8 mouse cellular contexts compared by ENCODE assay signal in genomic region chr11:70229260-70230010, GRCm38 (mm10). TPM values are rescaled to one million over a fixed set of nuclear protein-coding genes. Genes with fewer than 3 reads are reported as not detected.
DNase-seq lines count a peak whose midpoint lies in the region; ATAC-seq and TF ChIP-seq lines count a peak whose summit lies in the region.

Gene Bcl6b (minus strand): TSS chr11:70229798.

- H3K9me3 ChIP-seq in forebrain, postnatal 0 days (ENCODE audit: low read length), result no peaks in the 10 kb centered on the region
- H3K9me3 ChIP-seq in intestine, embryonic 15.5 days, result no peaks in the 10 kb centered on the region
- no peaks in the 10 kb centered on the region for H3K9me3 ChIP-seq in midbrain, embryonic 11.5 days (ENCODE audit: control insufficient read depth, low read length)

- peak within 1 kb of the TSS; percentile 30 for H3K4me3 ChIP-seq in forebrain, postnatal 0 days (ENCODE audit: low read depth, low read length)
- H3K4me3 ChIP-seq in intestine, embryonic 15.5 days (replicated peaks), result peak within 1 kb of the TSS; percentile 30
- H3K4me3 ChIP-seq in midbrain, embryonic 11.5 days (ENCODE audit: low read depth, low read length), result peak within 1 kb of the TSS; percentile 19

- peaks cover 3% of the 10 kb centered on the region; the same call in 1 of the 2 replicates for H3K36me3 ChIP-seq in forebrain, postnatal 0 days (ENCODE audit: insufficient read depth)
- H3K36me3 ChIP-seq in intestine, embryonic 15.5 days, result no peaks in the 10 kb centered on the region
- H3K36me3 ChIP-seq in midbrain, embryonic 11.5 days (ENCODE audit: control insufficient read depth, insufficient read depth, low read length), result no peaks in the 10 kb centered on the region

- H3K9ac ChIP-seq in forebrain, postnatal 0 days, result no peak within 1 kb of the TSS
- H3K9ac ChIP-seq in intestine, embryonic 15.5 days, result peak within 1 kb of the TSS; percentile 34
- peak within 1 kb of the TSS; percentile 43; the same call in 1 of the 2 replicates for H3K9ac ChIP-seq in midbrain, embryonic 11.5 days (ENCODE audit: low read length)

- peaks cover 3% of the 10 kb centered on the region for H3K4me1 ChIP-seq in forebrain, postnatal 0 days (ENCODE audit: insufficient read depth)
- peaks cover 35% of the 10 kb centered on the region for H3K4me1 ChIP-seq in intestine, embryonic 15.5 days (replicated peaks)
- H3K4me1 ChIP-seq in midbrain, embryonic 11.5 days (ENCODE audit: control insufficient read depth, insufficient read depth, low read length), result peaks cover 5% of the 10 kb centered on the region; the same call in 1 of the 2 replicates

- TF ChIP-seq CTCF in forebrain, postnatal 0 days (IDR thresholded peaks at IDR 0.05; ENCODE audit: low read depth), result no peak

- WGBS in forebrain, postnatal 0 days, result 4% methylated on average over 39 of the region's 39 CpGs
- WGBS in intestine, embryonic 15.5 days, result 2% methylated on average over 39 of the region's 39 CpGs
- WGBS in midbrain, embryonic 11.5 days, result 2% methylated on average over 39 of the region's 39 CpGs

- H3K27ac ChIP-seq in forebrain, postnatal 0 days (ENCODE audit: low read depth, low read length), result peak within 1 kb of the TSS; percentile 1; the same call in 1 of the 2 replicates
- peak within 1 kb of the TSS; percentile 54 for H3K27ac ChIP-seq in intestine, embryonic 15.5 days
- no peak within 1 kb of the TSS for H3K27ac ChIP-seq in midbrain, embryonic 11.5 days (ENCODE audit: low read depth, low read length)

- H3K4me2 ChIP-seq in forebrain, postnatal 0 days (ENCODE audit: low read depth), result peak within 1 kb of the TSS; percentile 46
- peak within 1 kb of the TSS; percentile 57 for H3K4me2 ChIP-seq in intestine, embryonic 15.5 days (replicated peaks)
- H3K4me2 ChIP-seq in midbrain, embryonic 11.5 days, result peak within 1 kb of the TSS; percentile 32

- H3K27me3 ChIP-seq in forebrain, postnatal 0 days (ENCODE audit: insufficient read depth, low read length), result peaks cover 24% of the 10 kb centered on the region
- peaks cover 23% of the 10 kb centered on the region for H3K27me3 ChIP-seq in intestine, embryonic 15.5 days (replicated peaks)
- H3K27me3 ChIP-seq in midbrain, embryonic 11.5 days (ENCODE audit: control insufficient read depth, insufficient read depth, low read length), result peaks cover 53% of the 10 kb centered on the region

- ATAC-seq in forebrain, postnatal 0 days, result no peak
- ATAC-seq in intestine, embryonic 15.5 days, result no peak
- ATAC-seq in midbrain, embryonic 11.5 days (ENCODE audit: low FRiP score), result peak; percentile 1; the same call in 1 of the 2 replicates

- no peak for DNase-seq in gastrocnemius, postnatal 10 days
- DNase-seq in gastrocnemius, adult 8-10 months (ENCODE audit: low spot score in 2 of 2), result no peak
- peak; percentile 53 for DNase-seq in R1 (ENCODE audit: low read depth, low spot score)
- no peak for DNase-seq in forebrain, postnatal 0 days
- DNase-seq in midbrain, embryonic 11.5 days (ENCODE audit: low spot score, missing footprints), result no peak
- DNase-seq in urinary bladder, adult 18-20 months (ENCODE audit: low spot score in 2 of 2), result no peak
- DNase-seq in ovary, postnatal 14 days (ENCODE audit: low spot score), result no peak

RNA-seq across cellular contexts. Expression of gene Bcl6b, which starts in this region (rescaled TPM):
- total RNA-seq in gastrocnemius, postnatal 10 days (2021), result 10 to 100 TPM; 12.6 to 21.5 TPM
- total RNA-seq in gastrocnemius, adult 8-10 months (2022), result 1 to 10 TPM; 1.2 to 3.9 (median 2.3) TPM
- 4.2 TPM in 2 replicates for total RNA-seq in forebrain, postnatal 0 days (2014; rRNA removed)
- polyA plus RNA-seq in forebrain, postnatal 0 days (2015; fragmentation: Nextera tagmentation; extraction: Ambion mirVana), result 3.8 and 5.3 TPM in 2 replicates
- polyA plus RNA-seq in intestine, embryonic 15.5 days (2015; fragmentation: Nextera tagmentation; extraction: Ambion mirVana), result 11.1 and 11.9 TPM in 2 replicates
- polyA plus RNA-seq in midbrain, embryonic 11.5 days (2014; fragmentation: Nextera tagmentation; extraction: Ambion mirVana), result 4.9 and 5.4 TPM in 2 replicates
